Mouse (Mus musculus) lung, postnatal 0 days (tissue): ENCODE results near the gene Map4. TPM values are rescaled to one million over a fixed set of nuclear protein-coding genes. Genes with fewer than 3 reads are reported as not detected.
A peak's percentile ranks its signal among the peaks of the same experiment; 100 is the strongest.

Experiments used
- ATAC-seq: fragments of 200-750 bp; cut with Nextera tagmentation; 2 replicates; pipeline ENCODE4 v1.8.0; 2017; ENCODE audit warnings: moderate library complexity
- DNase-seq: peaks from one replicate; pipeline ENCODE4 v3.0.0-alpha.2; 2016; ENCODE audit warnings: low spot score
- H3K27ac ChIP-seq: fragments of 300-500 bp; sonication (generic); 2 replicates; pipeline ENCODE4 v1.5.1; 2014; ENCODE audit warnings: antibody characterized with exemption, mild to moderate bottlenecking, low read length, mixed read lengths
- H3K27me3 ChIP-seq: fragments of 300-500 bp; sonication (generic); replicated peaks from 2 replicates; pipeline ENCODE4 v1.6.1; 2014; ENCODE audit warnings: low read length, mixed read lengths; ENCODE audit not compliant: insufficient read depth
- H3K36me3 ChIP-seq: fragments of 300-500 bp; sonication (generic); 2 replicates; pipeline ENCODE4 v1.6.1; 2014; ENCODE audit warnings: low read length, mixed read lengths; ENCODE audit not compliant: insufficient read depth
- H3K4me1 ChIP-seq: fragments of 300-500 bp; sonication (generic); 2 replicates; pipeline ENCODE4 v1.6.1; 2014; ENCODE audit warnings: antibody characterized with exemption, low read depth, low read length, mixed read lengths; ENCODE audit not compliant: insufficient read depth
- H3K4me2 ChIP-seq: fragments of 300-500 bp; sonication (generic); replicated peaks from 2 replicates; pipeline ENCODE4 v1.6.1; 2014; ENCODE audit warnings: low read depth, mild to moderate bottlenecking, low read length, moderate library complexity, mixed read lengths
- H3K4me3 ChIP-seq: fragments of 300-500 bp; sonication (generic); 2 replicates; pipeline ENCODE4 v1.5.1; 2014; ENCODE audit warnings: low read depth, low read length
- H3K9ac ChIP-seq: fragments of 300-500 bp; sonication (generic); replicated peaks from 2 replicates; pipeline ENCODE4 v1.6.1; 2014; ENCODE audit warnings: low read depth, mild to moderate bottlenecking
- H3K9me3 ChIP-seq: fragments of 300-500 bp; sonication (generic); 2 replicates; pipeline ENCODE4 v1.6.1; 2016; ENCODE audit warnings: low read length, mixed read lengths
- CTCF ChIP-seq: IDR thresholded peaks from 2 replicates; pipeline ENCODE4 v1.5.1; 2016; ENCODE audit warnings: antibody characterized with exemption, mild to moderate bottlenecking
- EP300 ChIP-seq: IDR thresholded peaks from 2 replicates; pipeline ENCODE4 v1.6.1; 2016; ENCODE audit warnings: antibody characterized with exemption, mild to moderate bottlenecking, control low read depth
- WGBS: fragments of 180-500 bp; shearing (Covaris S2); extraction: QIAGEN DNeasy Blood & Tissue Kit; methylation state at CpG from one replicate; pipeline ENCODE4 v1.1.7; 2014; 5-methylcytosine and 5-hydroxymethylcytosine counted together
- polyA plus RNA-seq: library from polyadenylated mRNA; unstranded; fragments of >200 nt; fragmentation: Nextera tagmentation; extraction: Ambion mirVana; gene quantifications from 2 replicates; pipeline ENCODE4 v1.2.1, GENCODE M21; 2015

Gene Map4
- polyA plus RNA-seq, 1 experiment from 2014 or later: 35.6 TPM

GRCm38 (mm10) chr9:110060761-110061160 lies 129.5 kb downstream of the Map4 start:
- H3K4me3 ChIP-seq: no peak overlapping the region
- no peaks in the 10 kb centered on the region for H3K9me3 ChIP-seq
- H3K27ac ChIP-seq: no peak overlapping the region
- 84% methylated on average over 2 of the region's 2 CpGs for WGBS
- no peaks in the 10 kb centered on the region for H3K4me1 ChIP-seq
- no peak for ATAC-seq
- TF ChIP-seq CTCF: no peak
- TF ChIP-seq EP300: no peak
- no peak for DNase-seq
- no peak overlapping the region for H3K9ac ChIP-seq
- peaks cover 8% of the 10 kb centered on the region; the same call in 1 of the 2 replicates for H3K36me3 ChIP-seq
- H3K27me3 ChIP-seq: no peaks in the 10 kb centered on the region
- no peak overlapping the region for H3K4me2 ChIP-seq

GRCm38 (mm10) chr9:110062405-110062804 lies 131.1 kb downstream of the Map4 start:
- Histone ChIP-seq H3K9me3 (no peaks in the 10 kb centered on the region), H3K4me2 (no peak overlapping the region), H3K4me3 (no peak overlapping the region), H3K27ac (no peak overlapping the region), H3K36me3 (peaks cover 12% of the 10 kb centered on the region), H3K27me3 (no peaks in the 10 kb centered on the region), H3K9ac (no peak overlapping the region), H3K4me1 (no peaks in the 10 kb centered on the region)
- 82% methylated on average over 7 of the region's 7 CpGs for WGBS
- no peak for ATAC-seq
- DNase-seq: no peak
- TF ChIP-seq CTCF (no peak), EP300 (no peak)

- H3K4me2 ChIP-seq: no peak overlapping the region
- no peak overlapping the region for H3K4me3 ChIP-seq
- H3K4me1 ChIP-seq: no peaks in the 10 kb centered on the region
- peaks cover 13% of the 10 kb centered on the region for H3K36me3 ChIP-seq
- WGBS: 89% methylated on average over 6 of the region's 6 CpGs
- H3K9me3 ChIP-seq: no peaks in the 10 kb centered on the region
- no peak for TF ChIP-seq EP300
- TF ChIP-seq CTCF: no peak
- DNase-seq: no peak
- H3K9ac ChIP-seq: no peak overlapping the region
- H3K27ac ChIP-seq: no peak overlapping the region
- ATAC-seq: no peak
- H3K27me3 ChIP-seq: no peaks in the 10 kb centered on the region
Measured at GRCm38 (mm10) chr9:110062861-110063260, 131.6 kb downstream of the Map4 start.

GRCm38 (mm10) chr9:110064641-110065040 lies 133.4 kb downstream of the Map4 start:
- Histone ChIP-seq H3K27me3 (no peaks in the 10 kb centered on the region), H3K36me3 (peaks cover 13% of the 10 kb centered on the region)
- TF ChIP-seq CTCF (no peak), EP300 (no peak)

GRCm38 (mm10) chr9:110068745-110069144 lies 137.5 kb downstream of the Map4 start:
- Histone ChIP-seq H3K27me3 (no peaks in the 10 kb centered on the region), H3K4me1 (no peaks in the 10 kb centered on the region), H3K27ac (no peak overlapping the region), H3K4me3 (no peak overlapping the region), H3K36me3 (peaks cover 13% of the 10 kb centered on the region), H3K9ac (no peak overlapping the region), H3K4me2 (no peak overlapping the region), H3K9me3 (no peaks in the 10 kb centered on the region)
- DNase-seq (no peak), ATAC-seq (no peak)
- 87% methylated on average over 6 of the region's 6 CpGs for WGBS
- TF ChIP-seq CTCF (no peak), EP300 (no peak)

More at GRCm38 (mm10) chr9:110064641-110065040, 133.4 kb downstream of the Map4 start:
- H3K4me3 ChIP-seq: no peak overlapping the region
- H3K9ac ChIP-seq: no peak overlapping the region
- no peaks in the 10 kb centered on the region for H3K4me1 ChIP-seq
- H3K4me2 ChIP-seq: no peak overlapping the region
- ATAC-seq: no peak
- H3K9me3 ChIP-seq: no peaks in the 10 kb centered on the region
- H3K27ac ChIP-seq: no peak overlapping the region
- DNase-seq: no peak

- peaks cover 8% of the 10 kb centered on the region for H3K36me3 ChIP-seq
- H3K4me2 ChIP-seq: no peak overlapping the region
- 56% methylated on average over 9 of the region's 9 CpGs for WGBS
- DNase-seq (peak; percentile 11), ATAC-seq (peak; percentile 62)
- TF ChIP-seq EP300 (no peak), CTCF (no peak)
- H3K27me3 ChIP-seq: no peaks in the 10 kb centered on the region
- no peak overlapping the region for H3K27ac ChIP-seq
- no peaks in the 10 kb centered on the region for H3K9me3 ChIP-seq
- H3K4me3 ChIP-seq: no peak overlapping the region
- H3K4me1 ChIP-seq: no peaks in the 10 kb centered on the region
- H3K9ac ChIP-seq: no peak overlapping the region
Measured at GRCm38 (mm10) chr9:110070358-110070757, 139.1 kb downstream of the Map4 start.

GRCm38 (mm10) chr9:110071011-110071410 lies 139.8 kb downstream of the Map4 start:
- Histone ChIP-seq H3K36me3 (peaks cover 8% of the 10 kb centered on the region), H3K4me2 (no peak overlapping the region), H3K9ac (no peak overlapping the region), H3K4me3 (no peak overlapping the region), H3K27me3 (no peaks in the 10 kb centered on the region), H3K4me1 (no peaks in the 10 kb centered on the region), H3K9me3 (no peaks in the 10 kb centered on the region), H3K27ac (no peak overlapping the region)
- WGBS: 76% methylated on average over 4 of the region's 4 CpGs
- DNase-seq: no peak
- no peak for ATAC-seq
- TF ChIP-seq CTCF: no peak
- TF ChIP-seq EP300: no peak
